Mouse (Mus musculus) ES-E14 (cell line): Measurements from ENCODE around the gene Camk1. TPM values are rescaled to one million over a fixed set of nuclear protein-coding genes. Genes with fewer than 3 reads are reported as not detected.
A peak's percentile ranks its signal among the peaks of the same experiment; 100 is the strongest.

ENCODE experiments used
- DNase-seq: peaks from one replicate; pipeline ENCODE4 v3.0.0-alpha.2; 2013; ENCODE audit warnings: low read depth, low spot score
- H3K27ac ChIP-seq: 2 replicates; pipeline ENCODE4 v1.5.1; 2012; ENCODE audit warnings: low read depth, mild to moderate bottlenecking, low read length, moderate library complexity, mixed read lengths; ENCODE audit not compliant: poor library complexity, insufficient read depth, severe bottlenecking
- H3K36me3 ChIP-seq: 2 replicates; pipeline ENCODE4 v1.6.1; 2012; ENCODE audit warnings: mild to moderate bottlenecking, low read length, moderate library complexity, mixed read lengths; ENCODE audit not compliant: control insufficient read depth, poor library complexity, insufficient read depth, severe bottlenecking
- H3K4me1 ChIP-seq, 2 experiments: fragments of 150-350 bp in 1 of 2; sonication (generic) in 1 of 2; 2 replicates each; pipeline ENCODE4 v1.6.1; 2012; ENCODE audit warnings: low read length in 2 of 2, mild to moderate bottlenecking in 1 of 2, mixed read lengths in 1 of 2; ENCODE audit not compliant: control insufficient read depth in 2 of 2, insufficient read depth in 2 of 2, poor library complexity in 1 of 2
- H3K4me3 ChIP-seq, 2 experiments: fragments of 150-350 bp in 1 of 2; sonication (generic) in 1 of 2; 2 replicates each; pipeline ENCODE4 v1.5.1; 2012; ENCODE audit warnings: low read length in 2 of 2, low read depth in 1 of 2, mild to moderate bottlenecking in 1 of 2, mixed read lengths in 1 of 2; ENCODE audit not compliant: insufficient read depth in 1 of 2, poor library complexity in 1 of 2, severe bottlenecking in 1 of 2
- H3K9ac ChIP-seq: 2 replicates; pipeline ENCODE4 v1.6.1; 2012; ENCODE audit warnings: low read depth, mild to moderate bottlenecking, low read length, mixed read lengths; ENCODE audit not compliant: poor library complexity, insufficient read depth, severe bottlenecking
- H3K9me3 ChIP-seq: fragments of 150-350 bp; sonication (generic); 2 replicates; pipeline ENCODE4 v1.6.1; 2012; ENCODE audit warnings: low read depth, mild to moderate bottlenecking, low read length; ENCODE audit not compliant: control insufficient read depth, insufficient read depth
- CHD2 ChIP-seq: IDR thresholded peaks from 2 replicates; pipeline ENCODE4 v1.6.1; 2014; ENCODE audit warnings: mild to moderate bottlenecking, low read depth, low read length, inconsistent platforms
- HCFC1 ChIP-seq: IDR thresholded peaks from 2 replicates; pipeline ENCODE4 v1.6.1; 2012; ENCODE audit warnings: low read length, inconsistent platforms, borderline replicate concordance; ENCODE audit not compliant: insufficient read depth
- MAFK ChIP-seq: IDR thresholded peaks from 2 replicates; pipeline ENCODE4 v1.6.1; 2014; ENCODE audit warnings: mild to moderate bottlenecking, low read depth, low read length, inconsistent platforms; ENCODE audit not compliant: insufficient read depth
- ZC3H11A ChIP-seq: IDR thresholded peaks from 2 replicates; pipeline ENCODE4 v1.6.1; 2012; ENCODE audit warnings: low read depth, mild to moderate bottlenecking, inconsistent platforms, low read length, borderline replicate concordance
- ZNF384 ChIP-seq: IDR thresholded peaks from 2 replicates; pipeline ENCODE4 v1.6.1; 2012; ENCODE audit warnings: low read depth, low read length, inconsistent platforms
- in situ Hi-C, 2 experiments: fragments of 600-800 bp; cut with MboI; formaldehyde crosslinking; loops; one replicate each; pipeline ENCODE4 v1.15.1; 2025; ENCODE audit warnings: low sequenced_read_pairs in 2 of 2, inconsistent platforms in 1 of 2; ENCODE audit not compliant: unreplicated experiment in 2 of 2
- total RNA-seq: library from RNA; depleted of rRNA; stranded (reverse); fragments of 300-350 nt; gene quantifications from 2 replicates; pipeline ENCODE4 v1.2.3, GENCODE M21; 2012

The Camk1 gene
- total RNA-seq, 1 experiment = 9.4 TPM

- no peak for DNase-seq
- Histone ChIP-seq H3K36me3 (no peaks in the 10 kb centered on the region), H3K9me3 (no peaks in the 10 kb centered on the region), H3K9ac (no peak overlapping the region), H3K4me1 (peaks cover 4 to 15% of the 10 kb centered on the region in 2 experiments; a peak in 3 of 4 replicates), H3K27ac (no peak overlapping the region), H3K4me3 (no peak overlapping the region)
- TF ChIP-seq CHD2 = no peak
- TF ChIP-seq HCFC1 = no peak
- no peak for TF ChIP-seq MAFK
- no peak for TF ChIP-seq ZC3H11A
- TF ChIP-seq ZNF384 = no peak
- in situ Hi-C loops = no loop called here
Measured at GRCm38 (mm10) chr6:113342297-113342696, 1.5 kb downstream of the Camk1 start.

- H3K27ac ChIP-seq = no peak overlapping the region
- H3K4me1 ChIP-seq = peaks cover 4 to 15% of the 10 kb centered on the region in 2 experiments; a peak in 3 of 4 replicates
- H3K4me3 ChIP-seq = no peak overlapping the region
- H3K36me3 ChIP-seq = no peaks in the 10 kb centered on the region
- no peaks in the 10 kb centered on the region for H3K9me3 ChIP-seq
- no peak for DNase-seq
- in situ Hi-C loops = no loop called here
- no peak for TF ChIP-seq ZC3H11A
- no peak for TF ChIP-seq ZNF384
- TF ChIP-seq HCFC1 = no peak
- no peak for TF ChIP-seq CHD2
- no peak for TF ChIP-seq MAFK
- H3K9ac ChIP-seq = no peak overlapping the region
Measured at GRCm38 (mm10) chr6:113341574-113341973, 2.2 kb downstream of the Camk1 start.

GRCm38 (mm10) chr6:113336852-113337620 is 6.7 kb downstream of the Camk1 start:
- in situ Hi-C loops = no loop called here
- Histone ChIP-seq H3K27ac (no peak overlapping the region), H3K4me3 (no peak overlapping the region), H3K9me3 (no peaks in the 10 kb centered on the region), H3K9ac (no peak overlapping the region), H3K36me3 (peaks cover 19% of the 10 kb centered on the region; the same call in 1 of the 2 replicates), H3K4me1 (peaks cover 0 to 2% of the 10 kb centered on the region in 2 experiments; a peak in 1 of 4 replicates)
- no peak for DNase-seq
- peak; percentile 41; the same call in 1 of the 2 replicates for TF ChIP-seq ZNF384
- TF ChIP-seq MAFK = no peak

GRCm38 (mm10) chr6:113334216-113334615 is 9.6 kb downstream of the Camk1 start:
- H3K4me3 ChIP-seq = no peak overlapping the region
- H3K9me3 ChIP-seq = no peaks in the 10 kb centered on the region
- H3K4me1 ChIP-seq = no peaks in the 10 kb centered on the region
- in situ Hi-C loops = no loop called here
- no peak overlapping the region for H3K27ac ChIP-seq
- TF ChIP-seq ZC3H11A = no peak
- TF ChIP-seq HCFC1 = no peak
- TF ChIP-seq ZNF384 = no peak
- TF ChIP-seq CHD2 = no peak
- TF ChIP-seq MAFK = no peak
- H3K9ac ChIP-seq = no peak overlapping the region
- no peak for DNase-seq
- peaks cover 23% of the 10 kb centered on the region; the same call in 1 of the 2 replicates for H3K36me3 ChIP-seq
